Mouse (Mus musculus) heart, postnatal 0 days (tissue): ENCODE measurements at regions not wholly inside any gene's neighbourhood (a gene's known extent, or its start where the extent isn't known, plus 50 kb on each side); places are given as distances from the start of the nearest gene placed in this dataset.

Source experiments
- CTCF ChIP-seq: IDR thresholded peaks from 2 replicates; pipeline ENCODE4 v1.5.1; 2016; ENCODE audit warnings: antibody characterized with exemption, control low read depth, low read depth
- EP300 ChIP-seq: IDR thresholded peaks from 2 replicates; pipeline ENCODE4 v1.6.1; 2016; ENCODE audit warnings: antibody characterized with exemption, low read depth

DNA sequence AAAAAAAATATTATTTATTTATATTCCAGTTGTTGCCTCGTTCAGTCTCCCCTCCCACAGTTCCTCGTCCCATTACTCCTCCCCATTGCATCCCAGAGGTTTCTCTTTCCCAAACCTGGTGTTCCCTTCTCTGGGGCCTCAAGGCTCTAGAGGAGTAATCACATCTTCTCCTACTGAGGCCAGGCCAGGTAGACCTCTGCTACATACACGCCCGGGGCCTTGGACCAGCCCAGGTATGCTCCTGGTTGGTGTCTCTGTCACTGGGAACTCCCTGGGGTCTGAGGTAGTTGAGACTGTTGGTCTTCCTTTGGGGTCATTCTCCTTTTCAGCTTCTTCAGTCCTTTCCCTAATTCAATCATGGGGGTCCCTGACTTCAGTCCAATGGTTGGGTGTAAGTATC, 50.0 kb upstream of the Adamts5 start:
- TF ChIP-seq CTCF = no peak
- no peak for TF ChIP-seq EP300
